Mouse (Mus musculus) kidney, postnatal 0 days (tissue): Measurements from ENCODE around the gene Mypn. TPM values are rescaled to one million over a fixed set of nuclear protein-coding genes. Genes with fewer than 3 reads are reported as not detected.

ENCODE experiments used
- ATAC-seq: fragments of 200-750 bp; cut with Nextera tagmentation; replicated peaks from 2 replicates; pipeline ENCODE4 v1.8.0; 2017; ENCODE audit warnings: low read depth, moderate number of reproducible peaks, moderate TSS enrichment, moderate library complexity; ENCODE audit not compliant: low FRiP score
- DNase-seq: peaks from one replicate; pipeline ENCODE4 v3.0.0-alpha.2; 2016; ENCODE audit warnings: low spot score
- H3K27ac ChIP-seq: fragments of 300-500 bp; sonication (generic); 2 replicates; pipeline ENCODE4 v1.5.1; 2014; ENCODE audit warnings: mild to moderate bottlenecking
- H3K27me3 ChIP-seq: fragments of 300-500 bp; sonication (generic); 2 replicates; pipeline ENCODE4 v1.6.1; 2014; ENCODE audit warnings: low read length, mixed read lengths; ENCODE audit not compliant: insufficient read depth
- H3K36me3 ChIP-seq: fragments of 300-500 bp; sonication (generic); 2 replicates; pipeline ENCODE4 v1.6.1; 2014; ENCODE audit warnings: low read length, mixed read lengths; ENCODE audit not compliant: insufficient read depth
- H3K4me1 ChIP-seq: fragments of 300-500 bp; sonication (generic); replicated peaks from 2 replicates; pipeline ENCODE4 v1.6.1; 2014; ENCODE audit warnings: antibody characterized with exemption, low read length, mixed read lengths; ENCODE audit not compliant: insufficient read depth
- H3K4me2 ChIP-seq: fragments of 300-500 bp; sonication (generic); 2 replicates; pipeline ENCODE4 v1.6.1; 2014; ENCODE audit warnings: mild to moderate bottlenecking, low read length, moderate library complexity, mixed read lengths
- H3K4me3 ChIP-seq: fragments of 300-500 bp; sonication (generic); replicated peaks from 2 replicates; pipeline ENCODE4 v1.5.1; 2014; ENCODE audit warnings: low read depth, low read length
- H3K9ac ChIP-seq: fragments of 300-500 bp; sonication (generic); 2 replicates; pipeline ENCODE4 v1.6.1; 2014; ENCODE audit warnings: low read depth, low read length
- H3K9me3 ChIP-seq: fragments of 300-500 bp; sonication (generic); replicated peaks from 2 replicates; pipeline ENCODE4 v1.6.1; 2016; ENCODE audit warnings: low read length, inconsistent platforms, mixed read lengths
- CTCF ChIP-seq: IDR thresholded peaks from 2 replicates; pipeline ENCODE4 v1.5.1; 2016; ENCODE audit warnings: antibody characterized with exemption, low read depth, mild to moderate bottlenecking, moderate library complexity
- WGBS: fragments of 180-500 bp; shearing (Covaris S2); extraction: QIAGEN DNeasy Blood & Tissue Kit; methylation state at CpG from one replicate; pipeline ENCODE4 v1.1.7; 2014; 5-methylcytosine and 5-hydroxymethylcytosine counted together
- polyA plus RNA-seq: library from polyadenylated mRNA; unstranded; fragments of >200 nt; fragmentation: Nextera tagmentation; extraction: Ambion mirVana; gene quantifications from 2 replicates; pipeline ENCODE4 v1.2.1, GENCODE M21; 2015

Gene Mypn
- polyA plus RNA-seq, 1 experiment from 2014 or later: not detected

DNA sequence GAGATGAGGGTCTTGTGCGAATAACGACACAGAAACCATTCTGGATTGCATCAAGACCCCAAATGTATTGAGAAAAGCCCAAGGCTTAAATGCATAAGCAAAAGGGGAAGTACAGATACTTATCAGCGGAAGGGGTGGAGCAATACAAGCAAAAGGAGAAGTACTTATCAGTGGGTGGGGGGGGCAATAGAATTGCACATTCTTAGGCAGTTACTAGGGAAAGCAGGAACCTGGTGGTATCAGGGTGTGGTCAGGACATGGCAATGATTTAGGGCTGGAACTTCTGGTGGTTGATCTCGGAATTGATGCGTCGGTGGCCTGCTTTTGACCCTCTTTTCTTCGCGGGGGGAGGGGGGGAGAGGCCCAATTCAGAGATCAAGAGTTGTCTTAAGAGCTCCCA, 32.1 kb upstream of the Mypn start:
- Histone ChIP-seq H3K9me3 (no peaks in the 10 kb centered on the region), H3K4me1 (no peaks in the 10 kb centered on the region), H3K4me2 (no peak overlapping the region), H3K36me3 (no peaks in the 10 kb centered on the region), H3K27me3 (no peaks in the 10 kb centered on the region), H3K9ac (no peak overlapping the region), H3K27ac (no peak overlapping the region), H3K4me3 (no peak overlapping the region)
- WGBS: 84% methylated on average over 8 of the region's 8 CpGs
- ATAC-seq: no peak
- no peak for DNase-seq
- no peak for TF ChIP-seq CTCF

DNA sequence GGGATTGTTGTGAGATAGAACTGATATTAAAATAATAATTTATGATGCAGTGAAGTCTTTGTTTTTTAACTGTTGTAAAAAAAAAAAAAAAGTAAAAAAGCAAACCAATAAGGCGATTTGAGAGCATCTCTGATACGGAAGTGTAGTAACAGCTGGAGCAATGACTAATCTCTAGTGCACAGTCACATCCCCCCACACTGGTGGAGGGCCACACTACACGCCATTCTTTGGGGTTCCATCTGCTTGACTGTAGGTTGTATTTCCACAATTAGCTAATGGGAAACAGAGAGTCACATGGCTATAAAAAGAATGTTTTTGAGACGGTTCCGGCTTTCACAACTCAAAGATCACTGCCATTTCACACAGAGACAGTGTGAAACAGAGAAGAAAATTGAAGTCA, 30.4 kb upstream of the Mypn start:
- 80% methylated on average over 5 of the region's 5 CpGs for WGBS
- Histone ChIP-seq H3K4me3 (no peak overlapping the region), H3K9ac (no peak overlapping the region), H3K27me3 (no peaks in the 10 kb centered on the region), H3K9me3 (no peaks in the 10 kb centered on the region), H3K27ac (no peak overlapping the region), H3K36me3 (no peaks in the 10 kb centered on the region), H3K4me2 (no peak overlapping the region), H3K4me1 (no peaks in the 10 kb centered on the region)
- ATAC-seq: no peak
- DNase-seq: no peak
- no peak for TF ChIP-seq CTCF

DNA sequence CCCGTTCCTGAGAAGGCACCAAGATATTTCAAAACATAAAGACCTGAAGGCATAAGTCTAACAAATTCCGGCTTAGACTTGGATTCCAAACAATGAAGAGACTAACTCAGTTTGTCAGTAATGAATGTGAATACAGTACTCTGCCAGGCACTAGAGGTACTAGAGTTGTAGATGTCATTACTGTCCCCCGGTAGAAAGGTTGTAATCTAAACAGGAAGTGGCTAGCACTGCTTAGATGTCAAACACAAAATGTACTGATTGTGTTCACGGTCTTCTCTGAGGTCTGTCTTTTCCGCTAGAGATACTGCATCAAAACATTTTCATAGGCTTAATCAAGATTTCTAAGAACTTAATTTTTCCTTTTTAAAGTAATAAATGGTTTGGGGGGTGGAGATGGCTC, 27.9 kb upstream of the Mypn start:
- Histone ChIP-seq H3K36me3 (no peaks in the 10 kb centered on the region), H3K27me3 (no peaks in the 10 kb centered on the region), H3K9me3 (no peaks in the 10 kb centered on the region), H3K27ac (no peak overlapping the region), H3K4me1 (no peaks in the 10 kb centered on the region), H3K4me2 (no peak overlapping the region), H3K9ac (no peak overlapping the region), H3K4me3 (no peak overlapping the region)
- WGBS: 63% methylated on average over 5 of the region's 5 CpGs
- DNase-seq: no peak
- no peak for TF ChIP-seq CTCF
- ATAC-seq: no peak

GRCm38 (mm10) chr10:63230854-63231253, 27.1 kb upstream of the Mypn start:
- Histone ChIP-seq H3K36me3 (no peaks in the 10 kb centered on the region), H3K4me1 (no peaks in the 10 kb centered on the region), H3K4me3 (no peak overlapping the region), H3K9me3 (no peaks in the 10 kb centered on the region), H3K27me3 (no peaks in the 10 kb centered on the region), H3K27ac (no peak overlapping the region), H3K9ac (no peak overlapping the region), H3K4me2 (no peak overlapping the region)
- ATAC-seq: no peak
- no peak for DNase-seq
- TF ChIP-seq CTCF: no peak
- 33% methylated on average over 3 of the region's 5 CpGs for WGBS

DNA sequence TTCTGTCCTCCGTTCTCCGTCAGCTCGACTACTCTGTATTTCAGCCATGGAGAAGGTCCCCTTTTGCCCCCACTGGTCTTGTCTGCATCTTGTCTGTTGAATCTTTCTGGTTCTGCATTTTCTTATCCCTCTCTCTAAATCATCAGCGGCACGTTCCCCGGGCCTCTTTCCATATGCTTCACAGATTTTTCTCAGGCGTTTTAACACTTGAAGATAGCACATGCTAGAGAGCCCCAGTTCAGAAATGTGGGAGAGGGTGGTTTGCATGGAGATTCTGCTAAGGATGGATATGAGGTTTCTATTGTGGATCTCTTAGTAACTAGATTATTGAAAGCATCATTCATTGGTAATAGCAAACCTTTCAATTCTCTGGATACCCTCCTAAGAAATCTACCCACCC, 26.5 kb upstream of the Mypn start:
- WGBS: 89% methylated on average over 7 of the region's 7 CpGs
- H3K27ac ChIP-seq: no peak overlapping the region

GRCm38 (mm10) chr10:63224341-63224740, 20.6 kb upstream of the Mypn start:
- H3K27ac ChIP-seq: no peak overlapping the region
- no peak for TF ChIP-seq CTCF
- H3K4me3 ChIP-seq: no peak overlapping the region
- ATAC-seq (no peak), DNase-seq (no peak)
- no peak overlapping the region for H3K4me2 ChIP-seq
- no peak overlapping the region for H3K9ac ChIP-seq
- WGBS: 57% methylated on average over 12 of the region's 12 CpGs
- no peaks in the 10 kb centered on the region for H3K36me3 ChIP-seq
- no peaks in the 10 kb centered on the region for H3K9me3 ChIP-seq
- H3K4me1 ChIP-seq: no peaks in the 10 kb centered on the region
- no peaks in the 10 kb centered on the region for H3K27me3 ChIP-seq

More for the DNA sequence above, 26.5 kb upstream of the Mypn start:
- DNase-seq: no peak
- H3K4me1 ChIP-seq: no peaks in the 10 kb centered on the region
- TF ChIP-seq CTCF: no peak
- no peaks in the 10 kb centered on the region for H3K36me3 ChIP-seq
- no peak overlapping the region for H3K4me2 ChIP-seq
- ATAC-seq: no peak
- no peaks in the 10 kb centered on the region for H3K27me3 ChIP-seq
- H3K9me3 ChIP-seq: no peaks in the 10 kb centered on the region
- H3K4me3 ChIP-seq: no peak overlapping the region
- H3K9ac ChIP-seq: no peak overlapping the region

- Histone ChIP-seq H3K36me3 (no peaks in the 10 kb centered on the region), H3K4me2 (no peak overlapping the region), H3K27me3 (no peaks in the 10 kb centered on the region), H3K9ac (no peak overlapping the region), H3K9me3 (no peaks in the 10 kb centered on the region), H3K4me3 (no peak overlapping the region), H3K4me1 (no peaks in the 10 kb centered on the region), H3K27ac (no peak overlapping the region)
- no peak for ATAC-seq
- 61% methylated on average over 7 of the region's 7 CpGs for WGBS
- no peak for TF ChIP-seq CTCF
- no peak for DNase-seq
These were observed 17.5 kb upstream of the Mypn start for GRCm38 (mm10) chr10:63221081-63221783.
